Mouse (Mus musculus): ENCODE measurements around the gene Vmn2r78. TPM values are rescaled to one million over a fixed set of nuclear protein-coding genes. Genes with fewer than 3 reads are reported as not detected.
"Not testable (repeated sequence)": the region's sequence is repeated elsewhere in the genome, so short reads cannot be mapped to it uniquely, and the experiment has no call there.

The Vmn2r78 gene
- polyA plus RNA-seq (2012; rRNA removed) = not detected in 2 replicates

GRCm38 (mm10) chr7:86914794-86915193, at the start of gene Vmn2r78:
Gene Vmn2r78, plus strand, starts transcription at chr7:86915094.
- DNase-seq (ENCODE audit: low read depth) = not testable (repeated sequence)

- DNase-seq (ENCODE audit: low read depth) = no peak
- TF ChIP-seq CTCF (IDR thresholded peaks at IDR 0.05; ENCODE audit: borderline replicate concordance, extremely low read depth, insufficient read depth, insufficient read length) (no peak), POLR2A (IDR thresholded peaks at IDR 0.05; ENCODE audit: borderline replicate concordance, extremely low read depth, insufficient read depth, insufficient read length, poor library complexity, severe bottlenecking) (no peak)
These were observed 25.1 kb upstream of the Vmn2r78 start for GRCm38 (mm10) chr7:86889470-86890469.

- TF ChIP-seq CTCF (IDR thresholded peaks at IDR 0.05; ENCODE audit: borderline replicate concordance, extremely low read depth, insufficient read depth, insufficient read length) (no peak), POLR2A (IDR thresholded peaks at IDR 0.05; ENCODE audit: borderline replicate concordance, extremely low read depth, insufficient read depth, insufficient read length, poor library complexity, severe bottlenecking) (no peak)
- no peak for DNase-seq (ENCODE audit: low read depth)
These were observed 22.4 kb downstream of the Vmn2r78 start for GRCm38 (mm10) chr7:86937288-86937687.

GRCm38 (mm10) chr7:86994700-86995099, 79.8 kb downstream of the Vmn2r78 start:
- TF ChIP-seq CTCF (IDR thresholded peaks at IDR 0.05; ENCODE audit: borderline replicate concordance, extremely low read depth, insufficient read depth, insufficient read length) (no peak), POLR2A (IDR thresholded peaks at IDR 0.05; ENCODE audit: borderline replicate concordance, extremely low read depth, insufficient read depth, insufficient read length, poor library complexity, severe bottlenecking) (no peak)
- DNase-seq (ENCODE audit: low read depth) = no peak

- not testable (repeated sequence) for DNase-seq (ENCODE audit: low read depth)
These were observed 80.9 kb downstream of the Vmn2r78 start, which contains the start of gene Vmn2r79 for GRCm38 (mm10) chr7:86995815-86996214. Gene Vmn2r79, plus strand, starts transcription at chr7:86996115.

Other genes with a start within 250 kb of the Vmn2r78 start
- not detected in 2 replicates for gene Olfr292, start 226.8 kb upstream of the Vmn2r78 start, polyA plus RNA-seq (2012; rRNA removed)
- gene Folh1, start 139.2 kb upstream of the Vmn2r78 start, polyA plus RNA-seq (2012; rRNA removed) = 0.29 and 0.34 TPM in 2 replicates
- not detected in 2 replicates for gene Vmn2r77, start 120.1 kb upstream of the Vmn2r78 start, polyA plus RNA-seq (2012; rRNA removed)
- not detected in 2 replicates for gene Vmn2r79, start 81.0 kb downstream of the Vmn2r78 start, polyA plus RNA-seq (2012; rRNA removed)

Data from brain, embryonic 14.5 days (tissue).